Mouse (Mus musculus) stomach, embryonic 14.5 days (tissue): ENCODE data around the gene Dynlt1f. TPM values are rescaled to one million over a fixed set of nuclear protein-coding genes. Genes with fewer than 3 reads are reported as not detected.
"Not testable (repeated sequence)": the region's sequence is repeated elsewhere in the genome, so short reads cannot be mapped to it uniquely, and the experiment has no call there.

Experiments used
- ATAC-seq: fragments of 200-750 bp; cut with Nextera tagmentation; 2 replicates; pipeline ENCODE4 v1.8.0; 2017; ENCODE audit warnings: low read depth, moderate TSS enrichment; ENCODE audit not compliant: insufficient number of reproducible peaks, insufficient read depth, low FRiP score
- H3K27ac ChIP-seq: fragments of 300-500 bp; sonication (generic); 2 replicates; pipeline ENCODE4 v1.5.1; 2014; ENCODE audit warnings: mild to moderate bottlenecking, low read length, moderate library complexity, mixed read lengths
- H3K27me3 ChIP-seq: fragments of 300-500 bp; sonication (generic); 2 replicates; pipeline ENCODE4 v1.6.1; 2014; ENCODE audit warnings: low read length, control low read depth, mixed read lengths; ENCODE audit not compliant: control insufficient read depth, insufficient read depth
- H3K36me3 ChIP-seq: fragments of 300-500 bp; sonication (generic); 2 replicates; pipeline ENCODE4 v1.6.1; 2014; ENCODE audit warnings: mild to moderate bottlenecking, control low read depth, low read length, moderate library complexity, mixed read lengths; ENCODE audit not compliant: control insufficient read depth, insufficient read depth
- H3K4me1 ChIP-seq: fragments of 300-500 bp; sonication (generic); 2 replicates; pipeline ENCODE4 v1.6.1; 2014; ENCODE audit warnings: low read length, control low read depth, mixed read lengths; ENCODE audit not compliant: control insufficient read depth, insufficient read depth
- H3K4me2 ChIP-seq: fragments of 300-500 bp; sonication (generic); replicated peaks from 2 replicates; pipeline ENCODE4 v1.6.1; 2014; ENCODE audit warnings: low read depth, low read length, control low read depth
- H3K4me3 ChIP-seq: fragments of 300-500 bp; sonication (generic); 2 replicates; pipeline ENCODE4 v1.5.1; 2014; ENCODE audit warnings: low read depth, low read length, control low read depth
- H3K9ac ChIP-seq: fragments of 300-500 bp; sonication (generic); replicated peaks from 2 replicates; pipeline ENCODE4 v1.6.1; 2014; ENCODE audit warnings: low read depth, mild to moderate bottlenecking, control low read depth, low read length, moderate library complexity, mixed read lengths
- H3K9me3 ChIP-seq: fragments of 300-500 bp; sonication (generic); 2 replicates; pipeline ENCODE4 v1.6.1; 2016; ENCODE audit warnings: low read depth, low read length, control low read depth; ENCODE audit not compliant: control insufficient read depth
- WGBS: fragments of 180-500 bp; shearing (Covaris S2); extraction: QIAGEN DNeasy Blood & Tissue Kit; methylation state at CpG from one replicate; pipeline ENCODE4 v1.1.7; 2014; 5-methylcytosine and 5-hydroxymethylcytosine counted together
- polyA plus RNA-seq: library from polyadenylated mRNA; unstranded; fragments of >200 nt; fragmentation: Nextera tagmentation; extraction: Ambion mirVana; gene quantifications from 2 replicates; pipeline ENCODE4 v1.2.1, GENCODE M21; 2014

Dynlt1f gene
- polyA plus RNA-seq, 1 experiment from 2014 or later = 326 TPM

DNA sequence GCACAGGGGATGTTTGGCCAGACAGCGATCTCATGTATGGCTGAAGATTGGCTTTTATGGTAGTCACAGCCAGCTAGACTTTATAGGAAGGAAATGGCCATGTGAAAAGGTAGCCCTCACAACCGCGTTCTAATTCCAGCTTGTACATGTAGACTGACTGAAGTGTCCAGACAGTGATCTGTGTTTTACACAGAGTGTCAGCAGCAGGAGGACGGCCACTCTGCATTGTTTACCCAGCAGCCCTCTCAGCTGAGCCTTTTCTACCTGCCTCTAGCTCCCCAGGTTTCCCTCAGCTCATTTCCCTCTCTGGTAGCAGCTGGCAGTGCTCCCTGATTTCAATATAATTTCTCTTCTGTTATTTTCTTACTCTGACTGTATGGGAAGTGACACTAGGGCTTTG lies 53.5 kb downstream of the Dynlt1f start:
- not testable (repeated sequence) for H3K36me3 ChIP-seq, H3K4me2 ChIP-seq, H3K4me1 ChIP-seq, H3K4me3 ChIP-seq, H3K27ac ChIP-seq, H3K9me3 ChIP-seq, H3K9ac ChIP-seq, H3K27me3 ChIP-seq
- ATAC-seq = 0 out of 2 replicates have a peak, but pooled peaks have one; percentile 14
- 4% methylated on average over 3 of the region's 4 CpGs for WGBS

DNA sequence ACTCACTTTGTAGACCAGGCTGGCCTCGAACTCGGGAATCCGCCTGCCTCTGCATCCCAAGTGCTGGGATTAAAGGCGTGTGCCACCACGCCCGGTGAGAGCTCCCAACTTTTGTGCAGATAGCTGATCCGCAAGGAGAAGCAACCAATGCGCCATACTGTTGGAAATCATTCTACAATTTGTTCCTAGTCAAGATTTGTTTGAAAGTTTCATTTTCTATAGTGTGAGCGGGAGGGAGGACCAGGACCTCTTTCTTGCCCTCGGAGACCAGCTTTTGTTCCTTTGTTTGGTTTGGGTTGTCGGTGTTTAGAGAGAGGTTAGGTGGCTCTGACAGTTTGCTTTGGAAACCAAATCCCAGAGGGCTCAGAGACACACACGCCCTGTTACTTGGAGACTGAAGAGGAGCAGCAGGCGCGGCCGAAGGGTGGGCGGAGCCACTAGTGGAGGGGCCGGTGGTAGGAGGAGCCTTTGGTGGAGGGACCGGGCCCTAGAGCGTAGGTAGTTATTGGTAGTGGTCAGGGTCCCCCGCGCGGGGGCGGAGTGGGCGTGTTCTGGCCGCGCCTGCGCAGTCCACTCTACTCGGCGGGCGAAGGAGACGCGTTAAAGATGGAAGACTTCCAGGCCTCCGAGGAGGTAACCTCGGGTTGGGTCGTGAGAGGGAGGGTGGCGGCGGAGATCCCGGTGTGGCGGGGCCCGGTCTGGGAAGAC lies 54.3 kb downstream of the Dynlt1f start, which contains the start of gene Dynlt1c:
TSS of gene Dynlt1c (plus strand) at position 468 of the 708 bp plus-strand sequence.
- ATAC-seq = peak; percentile 97
- not testable (repeated sequence) for H3K27me3 ChIP-seq, H3K4me3 ChIP-seq, H3K9ac ChIP-seq, H3K9me3 ChIP-seq, H3K36me3 ChIP-seq, H3K4me2 ChIP-seq, H3K4me1 ChIP-seq
- WGBS = 4% methylated on average over 23 of the region's 40 CpGs
- H3K27ac ChIP-seq = peak within 1 kb of the TSS; percentile 33; the same call in 1 of the 2 replicates

DNA sequence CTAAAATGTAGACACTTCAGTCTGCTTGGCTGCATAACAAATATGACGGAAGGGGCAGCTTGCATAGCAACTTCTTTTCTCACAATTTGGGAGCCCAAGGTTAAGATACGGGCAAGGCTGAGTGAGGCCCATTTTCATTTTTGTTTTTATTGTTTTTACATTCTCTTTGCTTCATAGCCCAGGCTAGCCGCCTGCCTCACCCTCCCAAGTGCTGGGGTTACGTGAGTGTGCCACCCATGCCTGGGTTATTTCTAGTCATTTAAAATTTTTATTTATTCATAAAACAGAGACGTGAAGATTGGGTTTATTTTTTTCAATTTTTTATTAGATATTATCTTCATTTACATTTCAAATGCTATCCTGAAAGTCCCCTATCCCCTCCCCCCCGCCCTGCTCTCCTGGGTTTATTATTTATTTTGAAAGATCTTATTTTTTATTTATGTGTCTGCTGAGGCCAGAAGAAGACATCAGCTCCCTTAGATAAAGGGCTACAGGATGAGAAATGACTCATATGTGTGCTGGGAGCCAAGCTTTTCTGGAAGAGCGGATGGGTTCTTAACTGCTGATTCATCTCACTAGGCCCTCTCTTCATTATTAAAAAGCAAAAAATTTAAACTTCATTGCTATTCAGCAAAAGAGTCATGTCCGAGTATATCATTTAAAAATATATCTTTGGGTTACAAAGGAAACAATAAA lies 55.3 kb downstream of the Dynlt1f start:
- 91% methylated on average over 5 of the region's 8 CpGs for WGBS

DNA sequence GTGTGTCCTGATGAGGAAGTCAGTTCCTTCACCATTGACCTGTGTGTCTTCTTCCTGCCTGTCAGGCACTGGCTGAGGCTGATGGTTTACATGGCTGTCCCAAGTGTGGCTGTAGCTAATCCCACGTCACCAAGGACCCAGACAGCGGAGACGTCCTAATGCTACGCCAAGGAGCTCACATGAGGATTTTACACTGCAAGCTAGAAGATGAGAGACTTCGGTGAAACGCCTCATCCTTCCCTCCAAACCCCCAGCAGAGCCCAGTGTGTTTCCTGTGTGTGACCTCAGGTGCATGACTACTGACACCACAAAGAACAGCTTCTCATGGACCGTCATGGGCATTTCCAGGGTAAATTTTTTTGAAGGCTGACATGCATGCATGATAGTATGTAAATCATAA lies 57.3 kb downstream of the Dynlt1f start:
- not testable (repeated sequence) for H3K27me3 ChIP-seq, H3K9me3 ChIP-seq, H3K4me1 ChIP-seq, H3K36me3 ChIP-seq, H3K9ac ChIP-seq, ATAC-seq, H3K27ac ChIP-seq, H3K4me3 ChIP-seq, H3K4me2 ChIP-seq
- WGBS = 92% methylated on average over 7 of the region's 7 CpGs

More for the DNA sequence above, 55.3 kb downstream of the Dynlt1f start:
- H3K4me2 ChIP-seq, H3K27me3 ChIP-seq, H3K36me3 ChIP-seq, H3K27ac ChIP-seq, H3K9ac ChIP-seq, ATAC-seq, H3K4me3 ChIP-seq, H3K9me3 ChIP-seq, H3K4me1 ChIP-seq: not testable (repeated sequence)

Other genes starting within 250 kb of the Dynlt1f start
- 610 and 627 TPM in 2 replicates for gene Dynlt1b, start 225.8 kb downstream of the Dynlt1f start, polyA plus RNA-seq
- gene Dynlt1c, start 54.2 kb downstream of the Dynlt1f start, polyA plus RNA-seq = 47.0 and 47.5 TPM in 2 replicates
- 0.55 and 0.90 TPM in 2 replicates for gene Sytl3, start 3.2 kb upstream of the Dynlt1f start, polyA plus RNA-seq
- 176 and 199 TPM in 2 replicates for gene Ezr, start 126.9 kb upstream of the Dynlt1f start, polyA plus RNA-seq